Mouse (Mus musculus): Measurements from ENCODE around the gene Lars2. TPM values are rescaled to one million over a fixed set of nuclear protein-coding genes. Genes with fewer than 3 reads are reported as not detected.

The Lars2 gene
- polyA plus RNA-seq, 2 experiments, result 230 to 1,005 TPM

DNA sequence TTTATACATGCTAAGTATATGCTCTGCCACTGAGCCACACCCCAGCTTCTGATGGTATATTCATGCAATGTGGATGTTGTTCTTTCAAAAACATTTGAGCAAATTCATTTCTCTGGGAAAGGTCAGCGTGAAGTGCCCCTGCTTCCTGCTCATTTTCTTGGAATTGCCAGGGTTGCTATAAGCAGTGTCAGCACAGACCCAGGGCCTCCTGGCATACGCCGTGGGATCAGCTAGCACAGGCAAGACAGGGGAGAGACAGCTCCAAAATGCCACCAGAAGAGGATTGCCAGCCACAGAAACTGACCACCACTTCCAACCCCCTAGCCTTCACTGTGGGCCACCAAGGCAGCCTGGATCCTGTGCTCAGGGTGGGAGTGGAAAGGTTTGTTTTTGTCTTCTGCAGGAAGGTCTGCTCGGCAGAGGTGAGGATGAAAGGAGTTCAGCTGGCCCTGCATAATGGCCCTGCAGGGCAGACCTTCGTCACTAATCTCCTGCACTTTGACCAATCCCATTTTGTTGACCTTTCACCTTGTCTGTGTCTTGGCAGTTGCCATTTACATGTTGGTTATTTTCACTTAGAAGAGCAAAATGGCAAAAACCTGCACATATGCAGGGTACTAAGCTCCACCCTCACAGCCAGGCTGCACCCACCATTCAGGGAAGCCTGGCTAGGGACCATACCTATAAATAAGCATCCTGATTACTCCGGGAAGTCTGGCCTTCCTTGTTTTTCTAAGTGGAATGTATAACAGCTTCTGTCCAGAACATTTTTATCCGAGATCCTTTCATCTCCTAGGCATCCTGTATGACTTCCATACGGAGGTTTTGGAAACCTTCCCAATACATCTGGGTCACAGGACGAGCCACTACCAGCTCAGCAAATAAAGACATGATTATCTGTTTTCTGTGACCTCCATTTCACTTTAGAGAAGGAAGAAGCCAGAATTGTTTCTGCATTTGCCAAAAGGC, 90.2 kb downstream of the Lars2 start:
- TF ChIP-seq EP300 (IDR thresholded peaks at IDR 0.05; ENCODE audit: low read depth) (no peak), CTCF (IDR thresholded peaks at IDR 0.05; ENCODE audit: low read depth) (no peak)
- no peak for DNase-seq (ENCODE audit: low read depth in 3 of 3, low spot score in 3 of 3)
- peaks cover 0 to 3% of the 10 kb centered on the region in 2 experiments; a peak in 1 of 4 replicates for H3K4me1 ChIP-seq (replicated peaks; ENCODE audit: control insufficient read depth in 2 of 2, insufficient read depth in 2 of 2, low read length in 1 of 2)
- H3K4me2 ChIP-seq (ENCODE audit: low read depth), result no peak overlapping the region
- H3K9me3 ChIP-seq (ENCODE audit: control insufficient read depth, low read length), result no peaks in the 10 kb centered on the region
- H3K27ac ChIP-seq, result no peak overlapping the region
- no peaks in the 10 kb centered on the region for H3K27me3 ChIP-seq (ENCODE audit: control insufficient read depth, insufficient read depth, low read length)
- 75% methylated on average over 9 of the region's 9 CpGs for WGBS (ENCODE audit: insufficient replicate concordance)
- no peaks in the 10 kb centered on the region for H3K36me3 ChIP-seq (replicated peaks; ENCODE audit: control insufficient read depth, insufficient read depth, low read depth)
- no peak overlapping the region for H3K4me3 ChIP-seq (ENCODE audit: insufficient read depth in 1 of 2, low read depth in 2 of 2, low read length in 2 of 2)
- H3K9ac ChIP-seq (replicated peaks), result no peak overlapping the region
- ATAC-seq (ENCODE audit: insufficient read depth), result no peak

DNA sequence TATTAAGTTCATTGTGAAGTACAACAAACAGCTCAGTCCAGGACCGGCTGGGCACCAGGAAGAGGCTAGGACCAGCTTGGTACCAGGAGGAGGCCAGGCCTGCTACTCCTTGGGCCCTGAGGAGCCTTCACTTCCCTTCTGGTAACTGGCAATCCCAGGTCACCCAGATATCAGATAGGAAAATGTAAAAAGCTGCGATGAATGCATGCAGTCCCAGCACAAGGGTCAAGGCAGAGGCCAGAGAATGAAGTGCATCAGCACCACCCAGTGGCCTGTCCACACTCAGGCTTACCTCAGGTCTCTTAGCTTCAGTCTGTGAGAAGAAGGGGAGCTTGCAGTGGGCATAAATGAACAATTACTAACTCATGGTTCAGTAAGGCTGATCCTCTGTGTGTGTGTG, 90.9 kb downstream of the Lars2 start:
- Histone ChIP-seq H3K27me3 (ENCODE audit: control insufficient read depth, insufficient read depth, low read length) (no peaks in the 10 kb centered on the region), H3K4me2 (ENCODE audit: low read depth) (no peak overlapping the region), H3K4me1 (replicated peaks; ENCODE audit: control insufficient read depth in 2 of 2, insufficient read depth in 2 of 2, low read length in 1 of 2) (peaks cover 0 to 3% of the 10 kb centered on the region in 2 experiments; a peak in 1 of 4 replicates), H3K27ac (no peak overlapping the region), H3K36me3 (replicated peaks; ENCODE audit: control insufficient read depth, insufficient read depth, low read depth) (no peaks in the 10 kb centered on the region), H3K4me3 (ENCODE audit: insufficient read depth in 1 of 2, low read depth in 2 of 2, low read length in 2 of 2) (no peak overlapping the region), H3K9ac (replicated peaks) (no peak overlapping the region), H3K9me3 (ENCODE audit: control insufficient read depth, low read length) (no peaks in the 10 kb centered on the region)
- 45% methylated on average over 2 of the region's 2 CpGs for WGBS (ENCODE audit: insufficient replicate concordance)
- TF ChIP-seq EP300 (IDR thresholded peaks at IDR 0.05; ENCODE audit: low read depth) (no peak), CTCF (IDR thresholded peaks at IDR 0.05; ENCODE audit: low read depth) (peak; percentile 55)
- DNase-seq (ENCODE audit: low read depth in 3 of 3, low spot score in 3 of 3) (no peak), ATAC-seq (ENCODE audit: insufficient read depth) (no peak)

DNA sequence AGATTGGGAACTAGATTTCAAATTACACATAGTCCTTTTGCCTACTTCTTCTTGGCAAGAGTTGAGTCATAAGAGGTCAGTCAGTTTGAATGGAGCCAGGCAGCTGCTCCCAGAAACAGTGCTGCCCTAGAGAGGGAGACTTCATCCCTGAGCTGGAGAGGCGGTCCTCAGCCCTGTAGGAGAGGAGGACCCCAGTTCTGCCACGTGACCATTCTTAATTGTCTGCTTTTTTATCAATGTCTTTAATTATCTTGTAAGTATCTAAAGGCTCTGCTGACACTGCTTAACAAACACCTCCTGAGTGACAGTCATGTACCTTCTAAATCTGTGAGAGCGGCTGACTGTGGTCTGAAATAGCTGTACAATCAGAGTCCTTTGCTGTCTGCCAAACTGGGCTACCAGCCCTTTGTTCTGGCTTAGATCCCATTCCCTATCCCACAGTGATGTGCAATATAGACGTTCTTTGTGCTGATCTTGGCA, 100.5 kb downstream of the Lars2 start:
- Histone ChIP-seq H3K27ac (no peak overlapping the region), H3K9ac (replicated peaks) (no peak overlapping the region), H3K4me2 (ENCODE audit: low read depth) (no peak overlapping the region), H3K36me3 (replicated peaks; ENCODE audit: control insufficient read depth, insufficient read depth, low read depth) (no peaks in the 10 kb centered on the region), H3K9me3 (ENCODE audit: control insufficient read depth, low read length) (no peaks in the 10 kb centered on the region), H3K27me3 (ENCODE audit: control insufficient read depth, insufficient read depth, low read length) (no peaks in the 10 kb centered on the region), H3K4me3 (ENCODE audit: insufficient read depth in 1 of 2, low read depth in 2 of 2, low read length in 2 of 2) (no peak overlapping the region), H3K4me1 (replicated peaks; ENCODE audit: control insufficient read depth in 2 of 2, insufficient read depth in 2 of 2, low read length in 1 of 2) (peaks cover 8 to 12% of the 10 kb centered on the region in 2 experiments; a peak in 3 of 4 replicates)
- DNase-seq (ENCODE audit: low read depth in 3 of 3, low spot score in 3 of 3), result no peak
- no peak for ATAC-seq (ENCODE audit: insufficient read depth)
- 65% methylated on average over 4 of the region's 4 CpGs for WGBS (ENCODE audit: insufficient replicate concordance)
- TF ChIP-seq EP300 (IDR thresholded peaks at IDR 0.05; ENCODE audit: low read depth), result no peak
- TF ChIP-seq CTCF (IDR thresholded peaks at IDR 0.05; ENCODE audit: low read depth), result no peak

DNA sequence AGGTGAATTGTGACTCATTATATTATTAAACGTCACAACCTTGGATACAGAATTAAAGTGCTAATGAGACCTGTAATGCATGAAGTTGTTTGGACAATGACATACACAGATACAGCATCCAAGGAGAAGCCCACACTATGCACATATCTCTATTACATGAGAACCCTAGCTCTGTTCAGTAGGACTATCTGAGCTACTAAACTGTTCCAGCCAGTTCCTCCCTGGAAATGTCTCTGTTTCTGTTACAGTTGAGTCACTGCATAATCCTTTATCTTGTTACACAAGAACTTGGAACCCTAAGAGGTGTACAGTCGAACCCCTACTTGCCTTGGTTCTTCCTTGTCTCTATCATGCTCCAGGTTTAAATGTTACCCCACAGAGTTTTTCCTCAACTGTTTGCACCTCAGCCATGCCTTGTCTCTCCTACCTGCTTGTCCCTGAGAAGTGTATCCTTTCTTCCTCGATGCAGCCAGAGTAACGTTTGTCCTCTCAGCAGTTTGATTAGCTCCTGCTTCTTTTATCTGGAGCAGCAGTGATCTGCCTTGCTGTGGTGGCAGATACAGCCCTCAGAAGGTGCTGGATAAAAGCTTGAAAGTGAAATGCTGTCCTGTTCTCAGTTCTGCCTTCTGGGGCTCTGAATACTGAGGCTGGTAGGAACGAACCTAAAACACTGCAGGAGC, 101.8 kb downstream of the Lars2 start:
- Histone ChIP-seq H3K4me3 (ENCODE audit: insufficient read depth in 1 of 2, low read depth in 2 of 2, low read length in 2 of 2) (no peak overlapping the region), H3K27ac (peak overlapping the region; percentile 41), H3K9me3 (ENCODE audit: control insufficient read depth, low read length) (no peaks in the 10 kb centered on the region), H3K27me3 (ENCODE audit: control insufficient read depth, insufficient read depth, low read length) (no peaks in the 10 kb centered on the region), H3K9ac (replicated peaks) (peak overlapping the region; percentile 23), H3K36me3 (replicated peaks; ENCODE audit: control insufficient read depth, insufficient read depth, low read depth) (no peaks in the 10 kb centered on the region), H3K4me2 (ENCODE audit: low read depth) (peak overlapping the region; percentile 28), H3K4me1 (replicated peaks; ENCODE audit: control insufficient read depth in 2 of 2, insufficient read depth in 2 of 2, low read length in 1 of 2) (peaks cover 8 to 15% of the 10 kb centered on the region in 2 experiments; a peak in 3 of 4 replicates)
- 25% methylated on average over 5 of the region's 5 CpGs for WGBS (ENCODE audit: insufficient replicate concordance)
- DNase-seq (ENCODE audit: low read depth in 3 of 3, low spot score in 3 of 3) (peak in 1 of 3 experiments; percentile 41), ATAC-seq (ENCODE audit: insufficient read depth) (peak; percentile 85)
- no peak for TF ChIP-seq CTCF (IDR thresholded peaks at IDR 0.05; ENCODE audit: low read depth)
- TF ChIP-seq EP300 (IDR thresholded peaks at IDR 0.05; ENCODE audit: low read depth), result peak; percentile 85

DNA sequence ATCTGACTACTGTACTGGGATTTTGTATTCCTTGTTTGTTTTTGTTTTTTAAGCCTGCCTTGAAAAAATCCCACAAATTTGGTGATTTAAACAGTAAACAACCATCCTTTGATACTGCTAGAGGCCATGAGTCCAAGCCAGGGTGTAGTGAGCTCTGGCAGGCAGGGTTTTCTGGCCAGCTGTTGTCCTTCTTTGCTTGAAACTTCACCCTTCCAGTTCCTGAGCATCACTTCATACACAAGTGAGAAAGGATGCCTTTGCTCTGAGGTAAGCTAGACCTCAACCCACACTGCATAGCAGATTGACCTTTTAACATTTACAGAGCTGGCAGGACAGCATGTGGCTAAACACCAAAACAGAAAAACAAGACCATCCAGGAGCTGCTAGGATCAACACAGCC, 102.4 kb downstream of the Lars2 start:
- Histone ChIP-seq H3K36me3 (replicated peaks; ENCODE audit: control insufficient read depth, insufficient read depth, low read depth) (no peaks in the 10 kb centered on the region), H3K27ac (peak overlapping the region; percentile 41; the same call in 1 of the 2 replicates), H3K4me1 (replicated peaks; ENCODE audit: control insufficient read depth in 2 of 2, insufficient read depth in 2 of 2, low read length in 1 of 2) (peaks cover 8 to 15% of the 10 kb centered on the region in 2 experiments; a peak in 3 of 4 replicates), H3K9ac (replicated peaks) (peak overlapping the region; percentile 23; the same call in 1 of the 2 replicates), H3K27me3 (ENCODE audit: control insufficient read depth, insufficient read depth, low read length) (no peaks in the 10 kb centered on the region), H3K4me2 (ENCODE audit: low read depth) (peak overlapping the region; percentile 28), H3K9me3 (ENCODE audit: control insufficient read depth, low read length) (no peaks in the 10 kb centered on the region), H3K4me3 (ENCODE audit: insufficient read depth in 1 of 2, low read depth in 2 of 2, low read length in 2 of 2) (no peak overlapping the region)
- peak; percentile 25; the same call in 1 of the 2 replicates for ATAC-seq (ENCODE audit: insufficient read depth)
- no peak for TF ChIP-seq EP300 (IDR thresholded peaks at IDR 0.05; ENCODE audit: low read depth)
- TF ChIP-seq CTCF (IDR thresholded peaks at IDR 0.05; ENCODE audit: low read depth), result no peak
- no peak for DNase-seq (ENCODE audit: low read depth in 3 of 3, low spot score in 3 of 3)

Measured in liver, embryonic 14.5 days (tissue).